Mouse (Mus musculus) limb, embryonic 14.5 days (tissue): Measurements from ENCODE around the gene Cct2. TPM values are rescaled to one million over a fixed set of nuclear protein-coding genes. Genes with fewer than 3 reads are reported as not detected.
A peak's percentile ranks its signal among the peaks of the same experiment; 100 is the strongest.
"Not testable (repeated sequence)": the region's sequence is repeated elsewhere in the genome, so short reads cannot be mapped to it uniquely, and the experiment has no call there.

Experiments used
- ATAC-seq: fragments of 200-750 bp; cut with Nextera tagmentation; 2 replicates; pipeline ENCODE4 v1.8.0; 2017; ENCODE audit warnings: low read depth, moderate number of reproducible peaks, moderate TSS enrichment; ENCODE audit not compliant: low FRiP score
- DNase-seq: peaks from one replicate; pipeline ENCODE4 v3.0.0-alpha.2; 2015; ENCODE audit warnings: low spot score
- H3K27ac ChIP-seq: fragments of 300-500 bp; sonication (generic); replicated peaks from 2 replicates; pipeline ENCODE4 v1.5.1; 2014; ENCODE audit warnings: low read depth, mild to moderate bottlenecking, low read length, moderate library complexity, mixed read lengths
- H3K27me3 ChIP-seq: fragments of 300-500 bp; sonication (generic); 2 replicates; pipeline ENCODE4 v1.6.1; 2014; ENCODE audit warnings: low read length, mixed read lengths; ENCODE audit not compliant: control insufficient read depth, insufficient read depth
- H3K36me3 ChIP-seq: fragments of 300-500 bp; sonication (generic); 2 replicates; pipeline ENCODE4 v1.6.1; 2014; ENCODE audit warnings: mild to moderate bottlenecking, low read length, moderate library complexity, mixed read lengths; ENCODE audit not compliant: control insufficient read depth, insufficient read depth
- H3K4me1 ChIP-seq: fragments of 300-500 bp; sonication (generic); 2 replicates; pipeline ENCODE4 v1.6.1; 2014; ENCODE audit warnings: antibody characterized with exemption, low read length, mixed read lengths; ENCODE audit not compliant: control insufficient read depth, insufficient read depth
- H3K4me2 ChIP-seq: fragments of 300-500 bp; sonication (generic); replicated peaks from 2 replicates; pipeline ENCODE4 v1.6.1; 2014; ENCODE audit warnings: low read depth, mild to moderate bottlenecking, low read length, moderate library complexity; ENCODE audit not compliant: severe bottlenecking
- H3K4me3 ChIP-seq: fragments of 300-500 bp; sonication (generic); replicated peaks from 2 replicates; pipeline ENCODE4 v1.5.1; 2014; ENCODE audit warnings: low read length
- H3K9ac ChIP-seq: fragments of 300-500 bp; sonication (generic); 2 replicates; pipeline ENCODE4 v1.6.1; 2014; ENCODE audit warnings: mild to moderate bottlenecking, low read depth, low read length, moderate library complexity; ENCODE audit not compliant: severe bottlenecking
- H3K9me3 ChIP-seq: fragments of 300-500 bp; sonication (generic); 2 replicates; pipeline ENCODE4 v1.6.1; 2016; ENCODE audit warnings: low read length; ENCODE audit not compliant: control insufficient read depth
- POLR2A ChIP-seq: fragments of 200-500 bp; IDR thresholded peaks from 2 replicates; pipeline ENCODE4 v1.8.0; 2012; ENCODE audit warnings: inconsistent platforms, mild to moderate bottlenecking, moderate library complexity, borderline replicate concordance; ENCODE audit not compliant: insufficient read depth, insufficient read length; ENCODE audit errors: extremely low read depth
- WGBS: fragments of 180-500 bp; shearing (Covaris S2); extraction: QIAGEN DNeasy Blood & Tissue Kit; methylation state at CpG from one replicate; pipeline ENCODE4 v1.1.7; 2014; 5-methylcytosine and 5-hydroxymethylcytosine counted together
- polyA plus RNA-seq, 2 experiments: library from polyadenylated mRNA; depleted of rRNA in 1 of 2; stranded (reverse) in 1 of 2; unstranded in 1 of 2; fragments of >200 nt; fragmentation: Nextera tagmentation in 1 of 2; extraction: Ambion mirVana in 1 of 2; gene quantifications; 2 replicates each; pipeline versions ENCODE4 v1.2.1 to v1.2.3; 2012 to 2014

The Cct2 gene
- polyA plus RNA-seq, 2 experiments = 231 to 262 TPM

DNA sequence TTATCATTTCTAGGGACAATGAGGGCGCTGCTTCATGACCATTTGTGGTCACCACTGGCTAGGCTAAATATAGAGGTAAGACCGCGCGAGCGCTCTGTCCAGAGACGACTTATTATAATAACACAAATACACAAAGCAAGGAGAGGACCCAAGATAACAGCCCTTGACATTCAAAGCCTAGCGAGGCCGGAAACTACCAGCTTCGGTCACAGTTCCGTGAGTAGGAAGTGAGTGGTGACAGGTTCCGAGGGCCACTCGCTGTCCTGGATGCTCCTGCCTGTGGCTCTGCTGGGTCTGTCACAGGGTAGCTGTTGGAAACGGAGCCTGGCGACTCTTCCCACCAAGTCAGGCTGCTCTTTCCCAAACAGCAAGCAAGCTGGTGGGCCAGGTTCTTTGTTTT is 21.3 kb downstream of the Cct2 start:
- no peaks in the 10 kb centered on the region for H3K9me3 ChIP-seq
- no peak for DNase-seq
- TF ChIP-seq POLR2A = no peak
- H3K27me3 ChIP-seq = no peaks in the 10 kb centered on the region
- H3K4me2 ChIP-seq = no peak overlapping the region
- H3K36me3 ChIP-seq = no peaks in the 10 kb centered on the region
- ATAC-seq = no peak
- peaks cover 7% of the 10 kb centered on the region; the same call in 1 of the 2 replicates for H3K4me1 ChIP-seq
- no peak overlapping the region for H3K27ac ChIP-seq
- 88% methylated on average over 14 of the region's 14 CpGs for WGBS
- no peak overlapping the region for H3K4me3 ChIP-seq
- no peak overlapping the region for H3K9ac ChIP-seq

DNA sequence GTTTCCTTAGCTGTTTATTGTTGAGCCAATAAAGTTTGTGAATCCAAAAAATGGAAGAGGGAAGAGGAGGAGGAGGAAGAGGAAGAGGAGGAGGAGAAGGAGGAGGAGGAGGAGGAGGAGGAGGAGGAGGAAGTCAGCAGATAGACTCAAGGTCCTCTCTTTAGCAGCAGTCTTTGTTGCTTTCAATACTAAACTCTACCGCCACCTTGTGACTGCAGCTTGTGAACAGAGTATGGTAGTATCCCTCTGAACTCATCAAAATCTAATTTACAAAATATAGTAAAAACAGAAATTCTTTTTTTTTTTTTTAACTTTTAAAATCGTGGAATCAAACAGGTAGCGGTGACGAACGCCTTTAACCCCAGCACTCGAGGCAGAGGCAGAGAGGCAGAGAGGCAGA is 23.3 kb downstream of the Cct2 start:
- no peaks in the 10 kb centered on the region for H3K36me3 ChIP-seq
- WGBS = 61% methylated on average over 6 of the region's 6 CpGs
- peaks cover 3% of the 10 kb centered on the region; the same call in 1 of the 2 replicates for H3K4me1 ChIP-seq
- no peak overlapping the region for H3K27ac ChIP-seq
- no peak for TF ChIP-seq POLR2A
- no peak for ATAC-seq
- DNase-seq = peak; percentile 49
- H3K4me2 ChIP-seq = no peak overlapping the region
- no peak overlapping the region for H3K9ac ChIP-seq
- no peak overlapping the region for H3K4me3 ChIP-seq
- no peaks in the 10 kb centered on the region for H3K27me3 ChIP-seq
- no peaks in the 10 kb centered on the region for H3K9me3 ChIP-seq

DNA sequence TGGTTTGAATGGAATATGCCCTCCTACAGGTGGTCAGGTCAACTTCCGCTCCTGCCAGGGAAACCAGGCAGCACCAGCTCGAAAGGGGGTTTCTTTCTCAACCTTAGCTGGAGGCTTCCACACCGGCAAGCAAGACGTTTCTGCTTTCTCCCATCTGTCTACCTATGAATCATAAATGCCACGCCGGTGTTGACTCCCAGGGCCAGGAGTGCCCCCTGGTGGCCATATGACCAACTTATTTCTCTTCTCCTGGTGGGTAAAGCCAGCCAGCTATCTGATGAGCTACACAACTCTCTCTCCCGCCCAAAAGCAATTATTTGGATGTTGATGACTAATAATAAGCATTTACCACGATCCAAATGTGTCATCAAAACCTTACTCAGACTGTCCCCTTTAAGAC is 29.8 kb downstream of the Cct2 start:
- 23% methylated on average over 8 of the region's 8 CpGs for WGBS
- ATAC-seq = peak; percentile 53
- Histone ChIP-seq H3K27me3 (no peaks in the 10 kb centered on the region), H3K4me2 (no peak overlapping the region), H3K9me3 (no peaks in the 10 kb centered on the region), H3K4me1 (peaks cover 6% of the 10 kb centered on the region; the same call in 1 of the 2 replicates), H3K4me3 (no peak overlapping the region), H3K27ac (no peak overlapping the region), H3K36me3 (no peaks in the 10 kb centered on the region), H3K9ac (no peak overlapping the region)
- peak; percentile 81 for DNase-seq
- TF ChIP-seq POLR2A = no peak

DNA sequence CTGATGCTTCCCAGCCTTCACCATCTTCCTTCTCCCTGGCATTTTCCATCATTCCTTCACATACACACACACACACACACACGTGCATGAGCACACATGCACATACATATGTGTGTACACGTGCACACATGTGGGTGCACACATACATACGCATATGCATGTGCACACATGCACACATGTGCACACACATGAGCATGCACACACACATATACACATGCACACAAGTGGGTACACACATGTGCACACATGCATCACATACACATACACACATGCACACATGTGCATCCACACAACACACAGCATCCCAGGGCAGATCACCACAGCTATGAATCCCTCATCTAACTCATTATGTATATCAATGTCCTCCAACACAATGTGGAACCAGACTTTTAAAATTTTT is 32.5 kb downstream of the Cct2 start:
- 92% methylated on average over 3 of the region's 3 CpGs for WGBS
- no peak for ATAC-seq
- Histone ChIP-seq H3K4me1 (peaks cover 6% of the 10 kb centered on the region; the same call in 1 of the 2 replicates), H3K9me3 (no peaks in the 10 kb centered on the region), H3K36me3 (no peaks in the 10 kb centered on the region), H3K9ac (no peak overlapping the region), H3K4me3 (no peak overlapping the region), H3K27me3 (no peaks in the 10 kb centered on the region), H3K4me2 (no peak overlapping the region), H3K27ac (no peak overlapping the region)
- no peak for DNase-seq
- TF ChIP-seq POLR2A = no peak

DNA sequence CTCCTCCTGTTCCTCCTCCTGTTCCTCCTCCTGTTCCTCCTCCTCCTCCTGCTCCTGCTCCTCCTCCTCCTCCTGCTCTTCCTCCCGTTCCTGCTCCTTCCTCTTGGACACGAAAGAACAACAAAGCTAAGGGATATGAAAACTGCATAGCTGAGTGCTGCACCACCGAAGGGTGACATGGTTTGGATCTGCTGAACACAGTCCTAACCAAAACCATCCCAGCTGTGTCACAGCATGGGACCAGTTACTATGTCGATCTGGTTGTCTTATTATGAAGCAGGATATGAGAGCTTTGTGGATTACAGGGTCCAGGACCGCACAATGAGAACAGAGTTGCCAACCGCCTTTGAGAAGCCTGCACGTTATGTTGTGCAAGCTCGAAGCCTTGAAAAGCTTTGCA is 37.4 kb downstream of the Cct2 start:
- Histone ChIP-seq H3K27me3 (no peaks in the 10 kb centered on the region), H3K4me3 (no peak overlapping the region), H3K9me3 (no peaks in the 10 kb centered on the region), H3K4me2 (no peak overlapping the region), H3K4me1 (peaks cover 4% of the 10 kb centered on the region), H3K27ac (no peak overlapping the region), H3K9ac (no peak overlapping the region), H3K36me3 (no peaks in the 10 kb centered on the region)
- no peak for DNase-seq
- WGBS = 51% methylated on average over 8 of the region's 8 CpGs
- no peak for ATAC-seq
- TF ChIP-seq POLR2A = no peak

DNA sequence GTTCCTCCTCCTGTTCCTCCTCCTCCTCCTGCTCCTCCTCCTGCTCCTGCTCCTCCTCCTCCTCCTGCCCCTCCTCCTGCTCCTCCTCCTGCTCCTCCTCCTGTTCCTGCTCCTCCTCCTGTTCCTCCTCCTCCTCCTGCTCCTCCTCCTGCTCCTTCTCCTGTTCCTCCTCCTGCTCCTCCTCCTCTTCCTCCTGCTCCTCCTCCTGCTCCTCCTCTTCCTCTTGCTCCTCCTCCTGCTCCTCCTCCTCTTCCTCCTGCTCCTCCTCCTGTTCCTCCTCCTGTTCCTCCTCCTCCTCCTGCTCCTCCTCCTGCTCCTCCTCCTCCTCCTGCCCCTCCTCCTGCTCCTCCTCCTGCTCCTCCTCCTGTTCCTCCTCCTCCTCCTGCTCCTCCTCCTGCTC is 37.8 kb downstream of the Cct2 start:
- H3K27ac ChIP-seq, H3K4me1 ChIP-seq, H3K27me3 ChIP-seq, ATAC-seq, DNase-seq, H3K4me2 ChIP-seq, H3K9me3 ChIP-seq, H3K36me3 ChIP-seq, H3K4me3 ChIP-seq, H3K9ac ChIP-seq: not testable (repeated sequence)
